Mouse (Mus musculus) liver, embryonic 14.5 days (tissue): ENCODE measurements at regions not wholly inside any gene's neighbourhood (a gene's known extent, or its start where the extent isn't known, plus 50 kb on each side); places are given as distances from the start of the nearest gene placed in this dataset.

Source experiments
- CTCF ChIP-seq: IDR thresholded peaks from 2 replicates; pipeline ENCODE4 v1.5.1; 2016; ENCODE audit warnings: antibody characterized with exemption, low read depth, control low read depth
- EP300 ChIP-seq: IDR thresholded peaks from 2 replicates; pipeline ENCODE4 v1.6.1; 2016; ENCODE audit warnings: antibody characterized with exemption, low read depth

DNA sequence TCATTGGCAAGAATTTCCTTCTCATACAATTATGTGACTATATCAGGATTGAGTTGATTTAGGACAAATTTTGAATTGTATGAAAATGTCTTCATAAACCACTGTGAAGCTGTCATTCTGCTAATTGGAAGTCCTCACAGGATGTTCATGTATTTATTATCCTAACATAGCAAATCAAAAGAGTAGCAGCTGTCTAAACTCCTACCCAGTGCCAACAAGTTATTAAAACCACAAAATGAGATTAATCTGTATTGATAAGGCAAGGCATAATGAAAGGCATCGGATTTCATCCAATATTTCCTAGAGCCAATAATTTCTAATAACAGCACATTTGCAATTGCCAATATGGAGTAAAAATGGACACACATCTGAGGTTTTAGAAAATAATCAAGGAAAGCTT is 217.6 kb upstream of the Tmprss15 start:
- TF ChIP-seq EP300 (no peak), CTCF (no peak)
